Mouse (Mus musculus) mature B cell (primary cell): ENCODE results near the gene Rad51.

Experiments
- in situ Hi-C: fragments of 300-500 bp; cut with MboI; formaldehyde crosslinking; loops from 2 replicates; pipeline ENCODE4 v1.14.3; 2019

Gene Rad51

DNA sequence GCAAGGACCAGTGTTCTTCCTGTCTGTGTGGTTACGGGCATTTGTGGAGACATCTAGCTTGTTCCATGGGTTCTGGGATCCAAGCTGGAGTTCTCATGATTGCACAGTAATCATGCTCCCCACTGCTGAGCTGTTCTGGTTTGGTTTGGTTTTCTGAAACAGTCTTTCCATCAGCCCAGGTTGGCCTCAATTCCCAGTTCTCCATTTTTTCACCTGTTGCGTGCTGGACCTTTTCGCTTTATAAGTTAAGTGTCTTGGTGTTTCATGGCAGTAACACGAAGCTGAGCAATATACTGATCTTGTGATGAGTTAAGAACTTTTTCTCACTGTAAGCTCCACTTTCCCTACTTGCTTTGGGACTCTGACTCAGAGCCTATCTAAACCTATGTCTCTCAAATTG, 51.4 kb downstream of the Rad51 start:
- in situ Hi-C loops, result no loop called here

DNA sequence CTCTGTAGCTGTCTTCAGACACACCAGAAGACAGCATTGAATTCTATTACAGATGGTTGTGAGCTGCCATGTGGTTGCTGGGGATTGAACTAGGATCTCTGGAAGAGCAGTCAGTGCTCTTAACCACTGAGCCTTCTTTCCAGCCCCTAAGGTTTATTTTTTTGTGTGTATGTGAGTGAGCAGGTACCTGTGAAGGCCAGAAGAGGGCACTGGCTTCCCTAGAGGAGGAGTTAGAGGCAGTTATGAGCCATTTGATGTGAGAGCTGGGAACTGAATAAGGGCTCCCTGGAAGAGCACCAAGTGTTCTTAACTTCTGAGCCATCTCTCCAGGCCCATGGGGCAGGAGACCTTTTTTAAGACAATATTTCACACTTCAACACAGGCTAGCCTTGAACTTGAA, 52.8 kb downstream of the Rad51 start:
- in situ Hi-C loops, result no loop called here

- in situ Hi-C loops, result no loop called here
Measured at GRCm38 (mm10) chr2:119166901-119167865, 54.6 kb downstream of the Rad51 start, which contains the start of gene Gchfr. Gene Gchfr, plus strand, starts transcription at chr2:119167773.

DNA sequence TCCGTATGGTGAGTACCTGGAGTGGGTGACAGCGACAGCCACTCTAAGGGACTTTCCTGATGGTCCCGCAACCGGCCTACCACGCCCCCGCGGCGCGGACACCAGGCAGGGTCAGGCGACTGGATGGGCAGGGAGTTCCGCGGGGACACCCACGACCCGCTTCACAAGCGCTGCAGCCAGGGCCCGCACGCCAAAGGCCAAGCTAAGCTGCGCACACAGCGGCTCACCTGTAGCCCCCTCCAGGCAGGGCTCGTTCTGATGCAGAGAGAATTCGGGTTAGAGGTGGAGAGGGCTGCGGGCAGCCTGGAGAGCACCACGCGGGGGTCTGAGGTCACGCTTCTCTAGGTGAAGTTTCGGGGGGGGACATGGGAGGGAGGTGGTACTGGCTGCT, 55.3 kb downstream of the Rad51 start:
- in situ Hi-C loops, result no loop called here

GRCm38 (mm10) chr2:119170282-119170681, 57.7 kb downstream of the Rad51 start:
- in situ Hi-C loops, result no loop called here

GRCm38 (mm10) chr2:119171574-119171973, 59.0 kb downstream of the Rad51 start:
- in situ Hi-C loops, result no loop called here

DNA sequence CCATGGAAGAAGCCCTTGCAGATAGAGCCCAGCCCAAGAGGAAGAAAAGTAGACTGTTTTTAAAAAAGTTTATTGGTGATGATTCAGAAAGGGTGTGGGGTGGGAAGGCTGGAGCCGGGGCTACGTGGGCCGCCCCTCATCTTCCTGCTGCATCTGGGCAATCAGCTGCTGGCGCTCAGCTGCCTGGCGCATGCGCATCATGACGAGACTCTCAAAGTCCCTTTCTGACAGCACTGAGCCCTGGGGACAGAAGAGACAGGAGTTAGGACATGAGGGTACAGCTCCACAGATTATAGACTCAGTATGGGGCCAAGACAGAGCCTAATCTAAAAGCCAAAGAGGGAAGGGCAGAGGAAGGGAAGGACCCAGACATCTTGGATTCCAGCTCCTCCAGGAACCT, 59.9 kb downstream of the Rad51 start:
- in situ Hi-C loops, result no loop called here

- in situ Hi-C loops, result no loop called here
Measured at GRCm38 (mm10) chr2:119172862-119173576, 60.4 kb downstream of the Rad51 start.

- in situ Hi-C loops, result no loop called here
Measured at GRCm38 (mm10) chr2:119173991-119174651, 61.5 kb downstream of the Rad51 start, which contains the start of gene Gm14137. Gene Gm14137, plus strand, starts transcription at chr2:119174509.

GRCm38 (mm10) chr2:119174866-119175265, 62.3 kb downstream of the Rad51 start:
- in situ Hi-C loops, result no loop called here

DNA sequence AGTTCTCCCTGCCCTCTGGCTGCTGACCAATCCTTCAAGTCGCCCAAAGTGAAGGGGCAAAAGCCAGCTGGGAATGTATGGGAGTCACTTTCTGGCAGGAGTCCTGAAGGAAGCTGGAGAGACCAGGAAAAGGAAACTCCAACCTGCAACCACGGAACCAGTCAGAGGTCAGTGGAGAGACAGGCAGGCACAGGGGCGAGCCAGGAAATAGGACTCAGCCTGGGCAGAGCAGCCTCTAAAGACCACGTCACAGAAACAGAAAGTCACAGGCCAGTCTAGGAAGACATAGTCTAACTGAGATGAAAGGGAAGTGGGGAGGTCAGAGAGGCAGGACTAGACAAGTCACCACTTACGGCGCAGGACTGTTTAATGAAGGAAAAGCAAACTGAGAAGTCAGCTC, 63.0 kb downstream of the Rad51 start:
- in situ Hi-C loops, result no loop called here

DNA sequence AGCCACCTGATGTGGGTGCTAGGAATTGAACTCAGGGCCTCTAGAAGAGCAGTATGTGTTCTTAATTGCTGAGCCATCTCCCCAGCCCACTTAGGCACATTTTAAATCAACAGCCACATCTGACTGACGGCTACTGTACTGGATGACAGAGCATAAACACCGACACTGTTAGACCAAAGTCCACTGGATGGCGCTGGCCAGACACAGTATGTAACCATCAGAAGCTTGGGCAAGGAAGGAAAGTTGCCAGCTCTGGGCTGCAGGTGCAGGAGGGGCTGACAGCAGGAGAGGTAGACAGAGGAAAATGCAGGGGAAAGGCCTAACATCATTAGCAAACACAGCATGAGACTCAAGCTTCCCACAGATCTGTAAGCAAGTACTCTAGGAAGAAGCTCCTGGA, 64.2 kb downstream of the Rad51 start:
- in situ Hi-C loops, result no loop called here

DNA sequence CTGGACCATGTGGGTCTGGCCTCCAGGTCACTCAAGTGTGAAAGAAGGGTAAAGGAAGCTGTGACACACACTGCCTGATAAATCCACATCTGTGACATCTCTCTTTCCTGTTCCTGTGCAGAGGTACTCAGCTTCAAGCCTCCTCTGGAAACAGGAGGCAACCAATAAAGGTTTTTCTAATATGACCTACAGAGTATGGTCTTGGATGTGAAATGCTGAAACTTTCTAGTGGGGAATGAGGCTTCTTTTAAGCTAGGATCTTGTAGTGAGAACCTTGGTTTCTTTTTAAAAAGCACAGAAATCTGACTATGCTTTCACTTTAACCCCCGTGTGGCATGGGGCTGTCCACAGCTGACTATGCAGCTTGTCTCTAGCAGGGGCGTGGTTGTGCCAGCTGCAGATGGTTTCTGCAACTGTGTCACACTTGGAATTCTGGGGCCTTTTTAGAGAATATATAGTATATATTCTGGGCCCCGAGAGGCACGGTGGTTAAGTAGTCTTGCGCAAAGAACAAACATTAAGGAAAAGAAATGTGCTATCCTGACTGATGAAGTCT, 64.9 kb downstream of the Rad51 start:
- in situ Hi-C loops, result no loop called here

- in situ Hi-C loops, result loop anchor here (10.0 kb wide), 1 partner anchor 138 kb away; the partner anchor contains the start of gene Knl1
Measured at GRCm38 (mm10) chr2:119182914-119183313, 70.3 kb downstream of the Rad51 start.

DNA sequence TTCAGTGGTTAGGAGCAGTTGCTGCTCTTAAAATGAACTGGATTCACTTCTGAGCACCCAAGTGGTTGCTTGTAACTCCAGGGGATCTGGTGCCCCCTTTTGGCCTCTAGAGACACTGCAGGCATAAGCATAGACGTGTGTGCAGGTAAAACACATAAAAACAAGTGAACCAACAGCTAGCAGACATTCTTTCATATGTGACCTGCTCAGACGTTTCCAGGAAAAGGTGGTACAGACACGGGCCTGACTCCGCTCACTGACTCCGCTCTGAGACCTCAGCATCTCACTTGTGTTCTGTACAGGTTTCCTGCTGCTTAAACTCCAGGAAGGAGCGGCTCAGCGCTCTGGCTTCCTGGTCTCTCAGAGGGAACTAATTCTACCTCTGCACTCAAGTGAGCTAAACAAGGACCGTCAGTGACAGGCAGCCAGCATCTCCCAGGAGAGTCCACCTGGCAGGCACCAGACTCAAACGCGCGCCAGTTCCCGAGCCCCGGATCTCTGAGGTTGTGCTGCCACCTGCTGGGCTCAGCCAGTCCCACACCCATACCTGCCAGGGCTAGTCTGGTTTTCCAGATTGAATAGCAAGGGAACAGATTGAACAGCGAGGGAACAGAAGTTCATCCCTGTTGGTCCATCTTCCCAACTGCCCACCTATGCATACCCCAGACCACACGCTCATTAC, 76.6 kb downstream of the Rad51 start:
- in situ Hi-C loops, result loop anchor here (10.0 kb wide), 1 partner anchor 144 kb away; the partner anchor contains the start of gene Knl1

- in situ Hi-C loops, result no loop called here
Measured at GRCm38 (mm10) chr2:119190969-119191368, 78.4 kb downstream of the Rad51 start.

- in situ Hi-C loops, result no loop called here
Measured at GRCm38 (mm10) chr2:119194140-119194539, 81.5 kb downstream of the Rad51 start.

GRCm38 (mm10) chr2:119196316-119197108, 83.9 kb downstream of the Rad51 start:
- in situ Hi-C loops, result no loop called here
